Mouse (Mus musculus) heart, postnatal 36 days (tissue): Measurements from ENCODE around the gene Zgrf1. TPM values are rescaled to one million over a fixed set of nuclear protein-coding genes. Genes with fewer than 3 reads are reported as not detected.
A peak's percentile ranks its signal among the peaks of the same experiment; 100 is the strongest.

Experiments used
- DNase-seq, 2 experiments: peaks; one replicate each; pipeline ENCODE4 v3.0.0; 2021 to 2022
- intact Hi-C: fragments of 180-260 bp; cut with DNase I; formaldehyde crosslinking; loops from one replicate; pipeline ENCODE4 v1.15.1; 2025
- microRNA-seq, 2 experiments: library from miRNA; unstranded; fragments of <30 nt; microRNA quantifications; one replicate each; pipeline ENCODE4 v1.2.0; 2021; ENCODE audit warnings: borderline number of aligned reads in 2 of 2
- total RNA-seq, 2 experiments: library from RNA; stranded (reverse); gene quantifications; 2 replicates each; pipeline ENCODE4 v1.2.3; 2021

The Zgrf1 gene
- total RNA-seq, 2 experiments from 2014 or later, result 0.68 to 0.89 TPM

DNA sequence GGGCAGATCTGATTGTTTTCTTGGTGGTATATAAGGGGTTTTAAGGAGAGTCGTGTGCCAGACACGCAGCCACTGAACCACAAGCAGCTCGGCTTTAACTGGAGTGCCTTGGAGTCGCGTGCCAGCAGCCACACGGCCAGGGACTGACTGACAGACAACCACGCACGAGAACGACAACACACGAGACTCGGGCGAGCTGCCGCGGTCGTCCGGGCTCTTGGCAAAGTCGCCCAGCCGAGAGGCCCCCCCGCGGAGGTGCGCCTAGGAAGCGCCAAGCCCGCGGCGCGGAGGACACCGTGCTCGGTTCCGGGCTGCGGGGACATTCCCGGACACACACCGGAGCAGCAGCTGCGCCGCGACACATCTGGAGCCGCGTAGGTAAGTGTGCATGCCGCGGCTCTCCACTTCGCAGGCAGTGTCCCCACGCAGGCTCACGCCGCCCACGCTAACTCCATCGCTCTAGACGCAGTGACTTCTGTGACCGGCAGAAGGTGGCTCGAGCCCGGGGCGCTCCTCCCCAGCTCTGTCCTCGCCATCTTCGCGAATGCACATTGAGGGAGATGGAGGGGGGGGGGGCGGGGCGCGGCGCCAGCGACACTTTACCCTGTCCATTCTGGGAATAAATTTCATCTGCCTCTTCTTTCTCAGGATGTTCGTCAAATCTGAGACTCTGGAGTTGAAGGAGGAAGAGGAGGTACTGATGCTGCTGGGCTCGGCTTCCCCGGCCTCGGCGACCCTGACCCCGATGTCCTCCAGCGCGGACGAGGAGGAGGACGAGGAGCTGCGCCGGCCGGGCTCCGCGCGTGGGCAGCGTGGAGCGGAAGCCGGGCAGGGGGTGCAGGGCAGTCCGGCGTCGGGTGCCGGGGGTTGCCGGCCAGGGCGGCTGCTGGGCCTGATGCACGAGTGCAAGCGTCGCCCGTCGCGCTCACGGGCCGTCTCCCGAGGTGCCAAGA lies 80.1 kb downstream of the Zgrf1 start, which contains the start of gene Neurog2:
Neurog2 (plus strand) TSS at position 56 of the 953 bp plus-strand sequence.
- DNase-seq, result peak; percentile 17 to 22
- intact Hi-C loops, result loop anchor here (5.0 kb wide), 1 partner anchor 264 kb away; the partner anchor contains the start of gene Fam241a

DNA sequence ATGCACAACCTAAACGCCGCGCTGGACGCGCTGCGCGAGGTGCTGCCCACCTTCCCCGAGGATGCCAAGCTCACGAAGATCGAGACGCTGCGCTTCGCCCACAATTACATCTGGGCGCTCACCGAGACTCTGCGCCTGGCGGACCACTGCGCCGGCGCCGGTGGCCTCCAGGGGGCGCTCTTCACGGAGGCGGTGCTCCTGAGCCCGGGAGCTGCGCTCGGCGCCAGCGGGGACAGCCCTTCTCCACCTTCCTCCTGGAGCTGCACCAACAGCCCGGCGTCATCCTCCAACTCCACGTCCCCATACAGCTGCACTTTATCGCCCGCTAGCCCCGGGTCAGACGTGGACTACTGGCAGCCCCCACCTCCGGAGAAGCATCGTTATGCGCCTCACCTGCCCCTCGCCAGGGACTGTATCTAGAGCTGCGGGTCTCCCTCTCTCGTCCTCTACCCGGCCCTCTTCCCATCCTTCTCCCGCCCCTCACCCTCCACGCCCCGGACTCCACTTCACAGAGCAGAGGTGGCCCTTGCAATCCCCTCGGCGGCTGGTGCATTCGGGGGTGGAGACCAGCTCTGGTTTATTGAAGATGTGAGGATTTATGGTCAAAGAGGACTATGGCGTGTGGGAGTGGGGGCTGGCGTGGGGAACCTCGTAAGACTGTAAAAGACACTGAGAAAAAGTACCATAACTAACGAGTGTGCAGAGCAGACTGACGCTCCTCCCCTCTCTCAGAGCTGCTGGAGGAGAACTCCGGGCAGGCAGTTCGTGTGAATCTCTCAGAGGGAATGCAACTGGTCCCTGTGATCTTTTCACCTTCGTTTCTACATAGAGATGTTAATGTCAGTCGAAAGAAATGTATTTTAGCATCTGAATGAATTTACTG lies 81.1 kb downstream of the Zgrf1 start:
- peak; percentile 80 to 83 for DNase-seq
- intact Hi-C loops, result loop anchor here (5.0 kb wide), 1 partner anchor 263 kb away; the partner anchor contains the start of gene Fam241a

DNA sequence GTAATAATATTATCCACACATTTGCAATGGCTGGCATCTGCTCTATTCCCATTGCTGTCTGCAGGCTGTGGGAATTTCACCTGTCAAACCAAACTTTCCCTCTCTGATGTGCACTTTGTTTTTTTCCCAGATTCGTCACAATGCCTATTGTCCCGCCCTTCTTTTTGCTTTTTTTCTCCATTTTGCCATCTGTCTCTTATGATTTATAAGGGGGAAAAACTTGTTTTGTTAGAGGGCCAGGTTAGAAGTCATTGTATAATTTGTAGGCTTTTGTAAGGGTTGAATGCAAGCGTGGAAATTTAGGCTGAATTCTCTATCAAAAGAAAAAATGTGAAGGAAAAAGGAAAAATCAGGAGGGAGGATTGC lies 81.7 kb downstream of the Zgrf1 start:
- no peak for DNase-seq
- intact Hi-C loops, result loop anchor here (5.0 kb wide), 1 partner anchor 262 kb away; the partner anchor contains the start of gene Fam241a

DNA sequence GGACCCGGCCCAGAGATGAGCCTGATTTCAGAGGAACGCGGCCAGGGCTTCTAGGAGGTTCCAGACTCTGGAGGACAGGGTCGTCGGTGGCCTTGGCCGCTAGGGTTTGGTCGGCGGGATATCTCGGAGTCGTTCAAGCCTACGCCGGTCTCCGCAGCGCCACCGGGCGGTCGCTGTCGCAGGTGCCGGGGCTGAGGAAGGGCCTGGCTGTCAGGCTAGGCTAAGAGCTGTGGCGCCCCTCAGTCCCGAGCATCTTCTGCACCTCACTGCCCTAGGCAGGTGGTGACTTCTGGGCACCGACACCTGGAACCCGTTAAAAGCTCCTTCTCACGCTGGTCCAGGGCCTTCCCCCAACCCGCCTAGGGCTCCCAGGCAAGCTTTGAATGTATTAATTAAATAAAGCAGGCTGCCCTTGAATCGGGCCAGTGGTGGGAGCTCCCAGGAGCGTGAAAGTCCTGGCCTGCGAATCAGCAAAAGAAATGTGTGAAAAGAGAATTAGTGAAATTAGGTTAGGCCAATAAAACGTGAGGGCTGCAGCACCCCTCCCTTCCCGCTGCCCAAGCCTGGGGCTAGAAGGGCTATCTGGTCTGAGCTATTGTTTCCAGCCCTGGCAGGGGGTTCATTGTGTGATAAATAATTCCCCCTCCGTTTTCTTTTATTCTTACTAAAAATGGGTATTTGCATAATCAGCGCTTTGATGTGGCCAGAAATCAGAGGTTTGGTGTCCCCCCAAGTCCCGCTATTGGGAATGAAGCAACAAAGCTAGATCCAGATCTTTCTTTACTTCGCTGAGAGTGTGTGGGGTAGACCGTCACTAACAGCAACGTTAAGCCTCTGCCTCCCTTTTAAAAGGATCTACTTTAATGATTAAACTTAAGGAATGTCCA lies 86.8 kb downstream of the Zgrf1 start:
- intact Hi-C loops, result no loop called here
- DNase-seq, result no peak

DNA sequence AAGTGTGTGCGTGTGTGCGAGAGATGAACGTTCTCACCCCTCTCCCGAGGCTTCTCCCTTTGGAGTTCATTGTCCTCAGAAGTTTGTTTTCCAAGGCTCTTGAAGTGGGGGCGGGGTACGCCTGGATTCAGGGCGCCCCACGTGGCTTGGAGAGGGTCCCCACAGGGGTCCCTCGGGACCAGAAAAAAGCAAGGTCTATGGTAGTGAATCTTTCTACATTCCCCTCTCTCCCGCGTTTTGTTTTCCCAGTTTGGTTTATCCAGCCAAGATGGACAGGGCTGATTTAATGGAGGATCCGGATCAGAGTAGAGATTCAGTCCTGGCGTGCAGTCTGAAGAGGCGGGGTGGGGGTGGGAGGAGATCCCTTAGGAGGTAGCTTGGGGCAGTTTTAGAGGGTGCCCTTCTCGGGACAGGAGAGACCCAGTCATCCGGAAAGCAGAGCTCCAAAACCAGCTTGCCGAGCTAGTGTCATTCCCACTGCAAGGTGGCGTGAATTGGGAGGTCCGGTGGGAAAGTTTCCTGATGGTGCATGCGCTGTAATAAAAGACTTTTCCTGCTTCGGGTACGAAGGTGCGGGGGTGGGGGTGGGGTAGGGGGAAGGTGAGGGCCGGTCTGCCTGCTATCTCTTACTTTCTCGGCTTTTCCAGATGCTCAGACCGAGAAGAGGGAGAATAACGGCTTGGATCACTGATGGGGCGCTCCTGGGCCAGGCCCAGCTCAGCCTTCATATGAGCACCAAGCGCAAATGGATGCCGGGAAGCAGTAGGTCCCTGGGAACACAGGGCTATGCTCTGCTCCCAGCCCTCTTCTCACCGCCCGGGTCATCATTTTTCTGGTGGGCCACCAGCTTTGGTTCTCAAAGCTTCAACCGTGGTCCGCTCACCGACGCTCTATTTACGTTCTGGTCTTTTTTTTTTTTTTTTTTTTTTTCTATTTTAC lies 87.7 kb downstream of the Zgrf1 start:
- DNase-seq, result no peak
- intact Hi-C loops, result no loop called here

DNA sequence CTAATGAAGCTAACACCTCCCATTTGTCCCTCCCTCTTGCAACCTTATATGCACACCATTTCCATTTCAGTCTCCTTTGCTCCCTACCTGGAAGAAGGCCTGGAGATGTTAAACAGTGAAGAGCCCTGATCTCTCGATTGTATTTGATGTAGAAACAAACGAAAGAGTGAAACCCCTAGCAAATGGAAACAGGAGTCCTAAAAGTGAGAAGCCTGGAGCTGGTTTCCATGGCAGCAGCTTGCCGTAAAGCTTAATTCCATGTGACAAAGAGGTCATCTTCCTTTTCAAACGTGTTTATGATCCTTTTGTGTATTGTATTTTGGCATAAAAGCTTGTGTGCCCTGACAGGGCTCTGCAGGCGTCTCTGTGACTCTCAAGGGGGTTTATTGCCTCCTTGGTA lies 88.9 kb downstream of the Zgrf1 start:
- intact Hi-C loops, result no loop called here
- no peak for DNase-seq

DNA sequence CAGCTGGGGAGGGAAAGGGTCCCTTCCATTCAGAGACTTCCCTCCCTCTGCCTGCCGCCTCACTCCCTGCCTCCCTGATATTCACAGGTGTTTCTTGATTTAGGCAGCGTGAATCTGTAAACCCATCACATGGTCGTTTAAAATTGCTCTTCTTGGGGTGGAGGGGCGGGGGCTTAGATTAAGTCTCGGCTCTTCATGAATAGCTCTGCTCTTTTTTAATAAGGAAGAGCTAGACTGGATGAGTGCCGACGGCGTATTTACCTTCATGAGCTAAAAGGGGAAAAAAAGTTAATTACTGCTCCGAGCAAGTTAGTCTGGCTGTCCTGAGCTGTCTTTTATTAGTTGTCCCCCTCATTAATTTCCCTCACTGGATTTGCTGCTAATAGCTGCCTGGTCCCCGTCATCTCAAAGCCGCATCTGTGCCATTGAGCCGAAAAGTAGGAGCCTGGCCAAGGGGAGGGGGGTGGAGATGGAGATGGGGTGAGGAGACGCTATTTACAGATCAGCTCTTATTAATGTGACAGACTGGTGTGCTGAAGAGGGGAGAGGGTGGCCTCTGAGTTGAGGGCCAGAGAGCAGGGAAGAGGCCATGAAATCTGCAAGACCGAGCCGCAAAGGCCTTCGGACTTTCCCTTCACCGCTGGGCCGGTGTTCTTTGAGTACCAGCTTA lies 93.0 kb downstream of the Zgrf1 start:
- intact Hi-C loops, result no loop called here

DNA sequence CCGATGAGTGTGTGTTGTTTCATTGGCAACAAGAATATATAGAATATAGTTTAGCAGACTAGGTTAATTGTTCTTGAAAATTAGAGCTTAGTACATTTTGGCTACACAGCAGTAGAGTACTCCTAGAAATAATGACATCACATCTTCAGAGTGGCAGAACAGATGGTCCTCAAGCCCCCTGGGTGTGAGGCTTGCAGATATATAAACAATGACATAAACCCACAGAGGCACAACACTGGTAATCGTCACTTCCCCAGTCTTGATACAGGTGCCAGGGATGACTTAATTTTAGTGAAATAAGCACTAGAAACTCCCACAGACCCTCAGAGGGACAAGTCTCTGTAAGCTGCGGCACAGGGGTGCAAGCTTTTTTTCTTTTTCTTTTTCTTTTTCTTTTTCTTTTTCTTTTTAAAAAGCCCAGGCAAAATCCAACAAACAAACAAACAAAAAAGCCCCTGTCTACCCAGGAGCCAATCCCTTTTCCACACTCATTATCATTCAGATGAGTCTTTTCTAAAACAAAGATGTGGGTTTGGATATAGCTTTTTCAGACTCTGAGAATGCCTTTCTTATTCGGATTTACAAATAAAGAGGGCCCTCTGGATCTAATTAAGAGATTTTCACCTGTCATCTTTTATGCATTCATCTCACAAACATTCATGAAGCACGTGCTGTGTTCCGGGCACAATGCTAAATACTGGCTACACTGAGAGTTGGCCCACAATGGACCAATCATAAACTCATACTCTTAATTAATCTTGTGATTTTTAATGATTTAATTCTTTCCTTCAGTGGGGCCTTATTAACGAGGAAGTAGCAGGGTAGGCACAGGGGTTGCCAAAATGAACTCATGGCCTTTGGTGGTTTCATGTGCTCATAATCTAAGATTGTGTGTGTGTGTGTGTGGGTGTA lies 98.7 kb downstream of the Zgrf1 start:
- DNase-seq, result no peak
- intact Hi-C loops, result no loop called here

More for the DNA sequence above, 93.0 kb downstream of the Zgrf1 start:
- DNase-seq, result no peak

DNA sequence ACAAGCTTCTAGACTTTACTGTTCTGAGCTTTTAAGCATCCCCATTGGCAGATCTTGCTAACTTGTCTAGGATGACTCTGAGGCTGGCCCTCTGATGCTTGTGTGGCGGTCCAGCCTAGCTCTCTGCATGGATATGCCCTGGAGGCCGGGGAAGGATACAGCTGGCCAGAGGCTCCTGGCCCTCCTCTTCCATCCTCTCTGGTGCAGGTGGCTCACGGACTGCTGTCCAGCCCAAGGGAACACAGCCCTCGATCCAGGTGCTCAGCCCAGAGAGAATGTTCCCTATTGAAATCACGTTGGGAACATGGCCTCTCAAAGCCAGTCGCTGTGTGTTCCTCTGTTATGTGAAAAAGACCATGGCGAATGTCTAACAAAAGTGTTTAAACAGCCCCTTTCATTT lies 107.4 kb downstream of the Zgrf1 start:
- intact Hi-C loops, result no loop called here
- DNase-seq, result no peak

DNA sequence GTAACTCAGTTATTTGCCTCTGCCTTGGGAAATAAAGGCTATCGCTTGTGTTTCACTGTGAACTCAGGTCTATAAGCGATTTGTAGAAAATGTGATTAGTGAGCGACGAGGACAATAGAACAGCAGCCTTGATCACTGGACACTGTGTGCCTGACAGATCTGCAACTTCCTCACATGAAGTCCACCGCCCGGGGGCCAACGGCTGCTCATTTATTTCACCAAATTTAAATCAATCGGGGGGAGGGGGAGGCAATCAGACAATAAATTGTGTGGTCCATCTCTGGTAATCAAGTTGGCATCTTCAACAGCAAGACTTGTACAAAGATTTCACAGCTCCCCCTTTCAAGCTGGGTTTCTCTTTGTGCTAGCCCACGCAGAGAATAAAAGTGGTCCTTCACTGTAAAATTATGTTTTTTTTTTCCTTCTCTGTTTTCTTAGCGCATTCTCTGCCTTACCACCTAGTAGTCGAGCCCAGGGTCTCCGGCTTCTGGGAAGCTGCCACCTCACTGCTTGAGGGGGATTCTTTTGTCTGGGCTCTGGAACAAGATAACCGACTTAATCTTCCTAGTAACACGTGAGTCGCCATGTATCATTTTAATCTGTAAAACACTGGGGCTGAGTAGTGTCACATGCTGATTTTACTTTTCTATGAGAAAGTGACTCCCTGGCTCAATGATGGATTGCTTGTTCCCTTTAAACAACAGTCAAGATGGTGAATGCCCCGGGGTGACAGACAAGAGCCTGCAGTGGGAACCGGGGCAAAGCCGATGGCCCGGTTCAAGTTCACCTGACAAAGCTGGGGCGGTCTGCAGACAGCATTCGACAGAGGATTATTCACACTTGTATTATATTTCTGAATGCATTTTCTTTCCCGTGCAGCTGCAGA lies 108.6 kb downstream of the Zgrf1 start:
- intact Hi-C loops, result no loop called here
- no peak for DNase-seq

Small RNA genes lying within 50 kb of the gene (microRNA-seq; reads per million reads assigned to microRNA genes)
- gene Mir302a (2.9 to 3.4 reads per million in 2 experiments), gene Mir302b (5.8 to 8.1 reads per million in 2 experiments), gene Mir302c (0 reads per million in 2 experiments), gene Mir302d (5.4 to 7.2 reads per million in 2 experiments), gene Mir367 (0 reads per million in 2 experiments)

Other genes with a start within 250 kb of the Zgrf1 start
- gene Ank2, start 54.1 kb upstream of the Zgrf1 start, total RNA-seq, result 100 to 1,000 TPM; 334 to 351 TPM
- gene Larp7, start 140 bp upstream of the Zgrf1 start, total RNA-seq, result 10 to 100 TPM; 19.9 to 22.6 TPM
- gene Neurog2, start 79.6 kb downstream of the Zgrf1 start, total RNA-seq, result not detected
- gene Alpk1, start 227.0 kb downstream of the Zgrf1 start, total RNA-seq, result 1 to 10 TPM; 2.7 to 4.1 TPM
- 1 to 10 TPM; 2.9 to 3.1 TPM for gene Tifa, start 236.3 kb downstream of the Zgrf1 start, total RNA-seq